Mouse (Mus musculus): ENCODE data around the gene Ccnl2. TPM values are rescaled to one million over a fixed set of nuclear protein-coding genes. Genes with fewer than 3 reads are reported as not detected.

The Ccnl2 gene
- polyA plus RNA-seq, 1 experiment: 18.8 TPM

- H3ac ChIP-seq (ENCODE audit: control insufficient read depth, insufficient read length, low read depth): no peak overlapping the region
- H3K79me3 ChIP-seq (ENCODE audit: low read depth): no peaks in the 10 kb centered on the region
- no peaks in the 10 kb centered on the region for H3K36me3 ChIP-seq (ENCODE audit: control insufficient read depth, insufficient read depth)
- H3K4me3 ChIP-seq (ENCODE audit: insufficient read depth, poor library complexity, severe bottlenecking): no peak overlapping the region
- no peaks in the 10 kb centered on the region for H3K79me2 ChIP-seq (ENCODE audit: control insufficient read depth, insufficient read depth)
- H3K27me3 ChIP-seq (ENCODE audit: control insufficient read depth, insufficient read depth, insufficient read length): peaks cover 20% of the 10 kb centered on the region
- TF ChIP-seq CEBPB (IDR thresholded peaks at IDR 0.05; ENCODE audit: low read depth) (no peak), FOSL1 (IDR thresholded peaks at IDR 0.05; ENCODE audit: insufficient read depth, low read length, poor library complexity, severe bottlenecking) (no peak), CTCF (IDR thresholded peaks at IDR 0.05; ENCODE audit: control insufficient read depth, insufficient read depth, insufficient read length) (no peak), USF1 (IDR thresholded peaks at IDR 0.05; ENCODE audit: low read depth) (no peak), MYOG (IDR thresholded peaks at IDR 0.05; ENCODE audit: control insufficient read depth, extremely low read depth, insufficient read length) (no peak), MAX (IDR thresholded peaks at IDR 0.05) (no peak), MYOD1 (IDR thresholded peaks at IDR 0.05; ENCODE audit: control insufficient read depth, insufficient read length, low read depth) (no peak)
These were observed 18.6 kb upstream of the Ccnl2 start for GRCm38 (mm10) chr4:155793730-155794129.

- no peaks in the 10 kb centered on the region for H3K27me3 ChIP-seq (ENCODE audit: control insufficient read depth, insufficient read depth, insufficient read length)
- no peak overlapping the region for H3ac ChIP-seq (ENCODE audit: control insufficient read depth, insufficient read length, low read depth)
- H3K36me3 ChIP-seq (ENCODE audit: control insufficient read depth, insufficient read depth): peaks cover 16% of the 10 kb centered on the region
- no peak overlapping the region for H3K4me3 ChIP-seq (ENCODE audit: insufficient read depth, poor library complexity, severe bottlenecking)
- H3K79me2 ChIP-seq (ENCODE audit: control insufficient read depth, insufficient read depth): peaks cover 38% of the 10 kb centered on the region
- peaks cover 31% of the 10 kb centered on the region for H3K79me3 ChIP-seq (ENCODE audit: low read depth)
- no peak for TF ChIP-seq CEBPB (IDR thresholded peaks at IDR 0.05; ENCODE audit: low read depth)
- no peak for TF ChIP-seq MYOG (IDR thresholded peaks at IDR 0.05; ENCODE audit: control insufficient read depth, extremely low read depth, insufficient read length)
- no peak for TF ChIP-seq USF1 (IDR thresholded peaks at IDR 0.05; ENCODE audit: low read depth)
These were observed 10.2 kb upstream of the Ccnl2 start for GRCm38 (mm10) chr4:155802075-155802474.

- H3K79me2 ChIP-seq (ENCODE audit: control insufficient read depth, insufficient read depth): peaks cover 44% of the 10 kb centered on the region
- no peak for TF ChIP-seq MAX (IDR thresholded peaks at IDR 0.05)
- no peak for TF ChIP-seq MYOG (IDR thresholded peaks at IDR 0.05; ENCODE audit: control insufficient read depth, extremely low read depth, insufficient read length)
- TF ChIP-seq CTCF (IDR thresholded peaks at IDR 0.05; ENCODE audit: control insufficient read depth, insufficient read depth, insufficient read length): no peak
- TF ChIP-seq USF1 (IDR thresholded peaks at IDR 0.05; ENCODE audit: low read depth): no peak
- no peak for TF ChIP-seq MYOD1 (IDR thresholded peaks at IDR 0.05; ENCODE audit: control insufficient read depth, insufficient read length, low read depth)
- no peak for TF ChIP-seq CEBPB (IDR thresholded peaks at IDR 0.05; ENCODE audit: low read depth)
- no peak for TF ChIP-seq FOSL1 (IDR thresholded peaks at IDR 0.05; ENCODE audit: insufficient read depth, low read length, poor library complexity, severe bottlenecking)
- peaks cover 19% of the 10 kb centered on the region for H3K36me3 ChIP-seq (ENCODE audit: control insufficient read depth, insufficient read depth)
- H3K79me3 ChIP-seq (ENCODE audit: low read depth): peaks cover 33% of the 10 kb centered on the region
- H3ac ChIP-seq (ENCODE audit: control insufficient read depth, insufficient read length, low read depth): peak within 1 kb of the TSS; percentile 98
- peak within 1 kb of the TSS; percentile 89 for H3K4me3 ChIP-seq (ENCODE audit: insufficient read depth, poor library complexity, severe bottlenecking)
- H3K27me3 ChIP-seq (ENCODE audit: control insufficient read depth, insufficient read depth, insufficient read length): no peaks in the 10 kb centered on the region
These were observed 9.4 kb upstream of the Ccnl2 start, which contains the start of gene Mrpl20 for GRCm38 (mm10) chr4:155802741-155803339. Gene Mrpl20, plus strand, starts transcription at chr4:155802878.

GRCm38 (mm10) chr4:155803340-155804041 lies 8.8 kb upstream of the Ccnl2 start:
- Histone ChIP-seq H3K4me3 (ENCODE audit: insufficient read depth, poor library complexity, severe bottlenecking) (peak overlapping the region; percentile 89), H3K27me3 (ENCODE audit: control insufficient read depth, insufficient read depth, insufficient read length) (no peaks in the 10 kb centered on the region), H3ac (ENCODE audit: control insufficient read depth, insufficient read length, low read depth) (peak overlapping the region; percentile 98), H3K79me2 (ENCODE audit: control insufficient read depth, insufficient read depth) (peaks cover 50% of the 10 kb centered on the region), H3K79me3 (ENCODE audit: low read depth) (peaks cover 33% of the 10 kb centered on the region), H3K36me3 (ENCODE audit: control insufficient read depth, insufficient read depth) (peaks cover 26% of the 10 kb centered on the region)
- TF ChIP-seq CEBPB (IDR thresholded peaks at IDR 0.05; ENCODE audit: low read depth) (no peak), FOSL1 (IDR thresholded peaks at IDR 0.05; ENCODE audit: insufficient read depth, low read length, poor library complexity, severe bottlenecking) (no peak), MAX (IDR thresholded peaks at IDR 0.05) (peak; percentile 60)

- no peak overlapping the region for H3ac ChIP-seq (ENCODE audit: control insufficient read depth, insufficient read length, low read depth)
- TF ChIP-seq MYOD1 (IDR thresholded peaks at IDR 0.05; ENCODE audit: control insufficient read depth, insufficient read length, low read depth): no peak
- TF ChIP-seq FOSL1 (IDR thresholded peaks at IDR 0.05; ENCODE audit: insufficient read depth, low read length, poor library complexity, severe bottlenecking): no peak
- TF ChIP-seq CTCF (IDR thresholded peaks at IDR 0.05; ENCODE audit: control insufficient read depth, insufficient read depth, insufficient read length): no peak
- TF ChIP-seq MYOG (IDR thresholded peaks at IDR 0.05; ENCODE audit: control insufficient read depth, extremely low read depth, insufficient read length): no peak
- TF ChIP-seq MAX (IDR thresholded peaks at IDR 0.05): no peak
- no peak for TF ChIP-seq CEBPB (IDR thresholded peaks at IDR 0.05; ENCODE audit: low read depth)
- no peak for TF ChIP-seq USF1 (IDR thresholded peaks at IDR 0.05; ENCODE audit: low read depth)
- peaks cover 55% of the 10 kb centered on the region for H3K36me3 ChIP-seq (ENCODE audit: control insufficient read depth, insufficient read depth)
- no peak overlapping the region for H3K4me3 ChIP-seq (ENCODE audit: insufficient read depth, poor library complexity, severe bottlenecking)
- H3K79me3 ChIP-seq (ENCODE audit: low read depth): peaks cover 36% of the 10 kb centered on the region
- no peaks in the 10 kb centered on the region for H3K27me3 ChIP-seq (ENCODE audit: control insufficient read depth, insufficient read depth, insufficient read length)
- H3K79me2 ChIP-seq (ENCODE audit: control insufficient read depth, insufficient read depth): peaks cover 67% of the 10 kb centered on the region
These were observed 4.4 kb upstream of the Ccnl2 start for GRCm38 (mm10) chr4:155807841-155808240.

Data from C2C12 (cell line).